Mouse (Mus musculus): ENCODE measurements at regions not wholly inside any gene's neighbourhood (a gene's known extent, or its start where the extent isn't known, plus 50 kb on each side); places are given as distances from the start of the nearest gene placed in this dataset.

- Histone ChIP-seq H3K36me3 (ENCODE audit: inconsistent target) (no peaks in the 10 kb centered on the region; the same call in 1 of the 2 replicates), H3K79me2 (ENCODE audit: inconsistent target) (peaks cover 18% of the 10 kb centered on the region; the same call in 1 of the 2 replicates), H3K27ac (no peak overlapping the region), H3K4me3 (ENCODE audit: inconsistent target) (no peak overlapping the region)
- 92% methylated on average over 14 of the region's 14 CpGs for WGBS (ENCODE audit: missing documents)
Measured at GRCm38 (mm10) chr15:85684164-85684708, 50.5 kb upstream of the Ppara start.

DNA sequence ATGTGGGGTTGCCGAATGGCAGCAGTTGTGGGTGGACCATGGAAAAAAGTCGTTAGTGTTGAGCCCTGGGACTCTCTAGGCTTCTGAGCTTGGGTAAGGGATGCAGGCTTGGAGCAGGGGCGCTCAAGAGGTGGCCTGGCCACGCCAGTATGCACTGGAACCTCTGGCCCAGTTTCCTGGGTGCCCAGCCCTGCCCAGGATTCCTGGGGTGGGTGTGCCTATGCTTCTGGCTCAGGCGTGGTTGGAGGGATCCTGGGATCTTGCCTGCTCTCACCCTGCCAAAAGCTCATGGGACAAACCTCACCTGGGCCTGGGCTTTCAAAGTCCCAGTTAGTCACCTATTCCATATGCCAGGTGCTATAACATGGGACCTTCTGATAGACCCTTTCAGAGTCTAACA, 49.9 kb upstream of the Ppara start:
- no peak overlapping the region for H3K4me3 ChIP-seq (ENCODE audit: inconsistent target)
- 92% methylated on average over 5 of the region's 5 CpGs for WGBS (ENCODE audit: missing documents)
- no peak overlapping the region for H3K27ac ChIP-seq
- peaks cover 11% of the 10 kb centered on the region; the same call in 1 of the 2 replicates for H3K79me2 ChIP-seq (ENCODE audit: inconsistent target)
- H3K36me3 ChIP-seq (ENCODE audit: inconsistent target) = no peaks in the 10 kb centered on the region; the same call in 1 of the 2 replicates
